Mouse (Mus musculus) bone marrow, adult 2 months (tissue): ENCODE results near the gene Efcab11.

Source experiments
- CTCF ChIP-seq: fragments of 200-500 bp; IDR thresholded peaks from 2 replicates; pipeline ENCODE4 v1.5.1; 2011; ENCODE audit warnings: low read length, control low read depth; ENCODE audit not compliant: control insufficient read depth, insufficient read depth
- POLR2A ChIP-seq: fragments of 200-500 bp; IDR thresholded peaks from 2 replicates; pipeline ENCODE4 v1.6.1; 2011; ENCODE audit warnings: low read depth, mild to moderate bottlenecking, control low read depth, low read length, borderline replicate concordance; ENCODE audit not compliant: control insufficient read depth

DNA sequence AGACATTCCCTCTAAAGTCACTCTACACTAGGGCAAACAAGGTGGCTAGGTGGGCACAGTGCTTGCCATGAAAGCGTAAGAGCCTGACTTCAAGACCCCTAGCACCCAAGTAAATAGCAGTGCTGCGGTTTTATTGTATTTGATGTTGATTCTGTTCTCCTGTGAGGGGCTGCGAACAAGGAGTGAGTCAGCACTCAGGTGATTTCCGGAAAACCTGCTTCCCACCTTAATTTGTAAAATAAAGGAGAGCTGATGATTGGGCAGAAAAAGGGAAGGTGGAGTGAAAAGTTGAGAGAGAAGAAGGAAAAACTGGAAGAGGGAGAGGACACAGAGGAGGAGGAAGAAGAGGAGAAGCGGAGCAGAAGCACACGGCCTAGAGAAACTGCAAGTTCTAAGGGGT, 118.3 kb downstream of the Efcab11 start:
- TF ChIP-seq POLR2A: no peak
- TF ChIP-seq CTCF: no peak
